Mouse (Mus musculus): Measurements from ENCODE around the gene Sesn3.
"Not testable (repeated sequence)": the region's sequence is repeated elsewhere in the genome, so short reads cannot be mapped to it uniquely, and the experiment has no call there.

Sesn3 gene

GRCm38 (mm10) chr9:14274986-14275720 is at the start of gene Sesn3:
Gene Sesn3 (plus strand): TSS chr9:14275067.
- peak; percentile 84 for DNase-seq

- DNase-seq, result not testable (repeated sequence)
Observed at GRCm38 (mm10) chr9:14227086-14227485, 47.8 kb upstream of the Sesn3 start.

- DNase-seq, result peak; percentile 31
Observed at GRCm38 (mm10) chr9:14233702-14234373, 41.0 kb upstream of the Sesn3 start.

- DNase-seq, result no peak
Observed at GRCm38 (mm10) chr9:14235286-14235685, 39.6 kb upstream of the Sesn3 start.

GRCm38 (mm10) chr9:14241003-14241402 is 33.9 kb upstream of the Sesn3 start:
- DNase-seq, result not testable (repeated sequence)

GRCm38 (mm10) chr9:14242308-14242707 is 32.6 kb upstream of the Sesn3 start:
- DNase-seq, result no peak

- no peak for DNase-seq
Observed at GRCm38 (mm10) chr9:14244528-14244927, 30.3 kb upstream of the Sesn3 start.

- no peak for DNase-seq
Observed at GRCm38 (mm10) chr9:14245013-14245586, 29.8 kb upstream of the Sesn3 start.

- peak; percentile 80 for DNase-seq
Observed at GRCm38 (mm10) chr9:14246016-14246799, 28.7 kb upstream of the Sesn3 start.

GRCm38 (mm10) chr9:14247480-14248208 is 27.2 kb upstream of the Sesn3 start:
- peak; percentile 16 for DNase-seq

- no peak for DNase-seq
Observed at GRCm38 (mm10) chr9:14248209-14248596, 26.7 kb upstream of the Sesn3 start.

- no peak for DNase-seq
Observed at GRCm38 (mm10) chr9:14261150-14261549, 13.7 kb upstream of the Sesn3 start.

GRCm38 (mm10) chr9:14262568-14262972 is 12.3 kb upstream of the Sesn3 start:
- no peak for DNase-seq

- no peak for DNase-seq
Observed at GRCm38 (mm10) chr9:14266470-14266869, 8.4 kb upstream of the Sesn3 start.

GRCm38 (mm10) chr9:14268578-14268977 is 6.3 kb upstream of the Sesn3 start:
- DNase-seq, result no peak

GRCm38 (mm10) chr9:14272921-14273320 is 1.9 kb upstream of the Sesn3 start:
- DNase-seq, result no peak

GRCm38 (mm10) chr9:14274586-14274985 is 281 bp upstream of the Sesn3 start:
- DNase-seq, result no peak

- peak; percentile 99 for DNase-seq
Observed at GRCm38 (mm10) chr9:14275792-14276480, 1.1 kb downstream of the Sesn3 start.

- peak; percentile 76 for DNase-seq
Observed at GRCm38 (mm10) chr9:14276481-14277287, 1.8 kb downstream of the Sesn3 start.

GRCm38 (mm10) chr9:14277365-14277991 is 2.6 kb downstream of the Sesn3 start:
- peak; percentile 21 for DNase-seq

All from kidney, postnatal 10 days (tissue).